Mouse (Mus musculus): Measurements from ENCODE around the gene Epha2. TPM values are rescaled to one million over a fixed set of nuclear protein-coding genes. Genes with fewer than 3 reads are reported as not detected.

Gene Epha2
- polyA plus RNA-seq, 1 experiment: 16.7 TPM

GRCm38 (mm10) chr4:141267837-141268236 lies 33.2 kb upstream of the Epha2 start:
- H3K4me3 ChIP-seq (ENCODE audit: insufficient read depth, low read length): no peak overlapping the region
- no peaks in the 10 kb centered on the region for H3K4me1 ChIP-seq (ENCODE audit: control insufficient read depth, insufficient read depth, low read length)
- H3K27ac ChIP-seq (ENCODE audit: insufficient read depth, low read length): no peak overlapping the region
- TF ChIP-seq CTCF (IDR thresholded peaks at IDR 0.05; ENCODE audit: borderline replicate concordance, insufficient read depth, low read length): peak; percentile 18; the same call in 1 of the 2 replicates
- no peak for TF ChIP-seq POLR2A (IDR thresholded peaks at IDR 0.05; ENCODE audit: low read depth, low read length)

DNA sequence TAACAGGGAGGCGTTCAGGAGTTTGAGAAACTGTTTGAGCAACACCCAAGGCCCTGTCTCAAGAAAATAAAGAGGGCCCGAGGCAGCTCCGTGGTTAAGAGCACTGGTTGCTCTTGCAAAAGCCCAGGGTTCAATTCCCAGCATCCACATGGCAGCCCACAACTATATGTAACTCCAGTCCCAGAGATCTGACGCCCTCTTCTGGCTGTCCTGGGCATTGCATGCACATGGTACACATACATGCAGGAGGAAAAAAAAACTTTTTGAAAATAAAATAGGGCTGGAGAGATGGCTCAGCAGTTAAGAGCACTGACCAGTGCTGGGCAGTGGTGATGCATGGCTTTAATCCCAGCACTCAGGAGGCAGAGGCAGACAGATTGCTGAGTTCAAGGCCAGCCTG lies 32.7 kb upstream of the Epha2 start:
- no peak overlapping the region for H3K4me3 ChIP-seq (ENCODE audit: insufficient read depth, low read length)
- no peak overlapping the region for H3K27ac ChIP-seq (ENCODE audit: insufficient read depth, low read length)
- no peaks in the 10 kb centered on the region for H3K4me1 ChIP-seq (ENCODE audit: control insufficient read depth, insufficient read depth, low read length)
- TF ChIP-seq CTCF (IDR thresholded peaks at IDR 0.05; ENCODE audit: borderline replicate concordance, insufficient read depth, low read length): no peak
- TF ChIP-seq POLR2A (IDR thresholded peaks at IDR 0.05; ENCODE audit: low read depth, low read length): no peak

GRCm38 (mm10) chr4:141269080-141269479 lies 32.0 kb upstream of the Epha2 start:
- H3K27ac ChIP-seq (ENCODE audit: insufficient read depth, low read length): no peak overlapping the region
- TF ChIP-seq POLR2A (IDR thresholded peaks at IDR 0.05; ENCODE audit: low read depth, low read length) (no peak), CTCF (IDR thresholded peaks at IDR 0.05; ENCODE audit: borderline replicate concordance, insufficient read depth, low read length) (no peak)
- no peak overlapping the region for H3K4me3 ChIP-seq (ENCODE audit: insufficient read depth, low read length)
- H3K4me1 ChIP-seq (ENCODE audit: control insufficient read depth, insufficient read depth, low read length): peaks cover 6% of the 10 kb centered on the region; the same call in 1 of the 2 replicates

- H3K27ac ChIP-seq (ENCODE audit: insufficient read depth, low read length): no peak overlapping the region
- TF ChIP-seq CTCF (IDR thresholded peaks at IDR 0.05; ENCODE audit: borderline replicate concordance, insufficient read depth, low read length): no peak
- TF ChIP-seq POLR2A (IDR thresholded peaks at IDR 0.05; ENCODE audit: low read depth, low read length): no peak
- H3K4me1 ChIP-seq (ENCODE audit: control insufficient read depth, insufficient read depth, low read length): peaks cover 17% of the 10 kb centered on the region; the same call in 1 of the 2 replicates
- no peak overlapping the region for H3K4me3 ChIP-seq (ENCODE audit: insufficient read depth, low read length)
Observed at GRCm38 (mm10) chr4:141270201-141270940, 30.7 kb upstream of the Epha2 start.

DNA sequence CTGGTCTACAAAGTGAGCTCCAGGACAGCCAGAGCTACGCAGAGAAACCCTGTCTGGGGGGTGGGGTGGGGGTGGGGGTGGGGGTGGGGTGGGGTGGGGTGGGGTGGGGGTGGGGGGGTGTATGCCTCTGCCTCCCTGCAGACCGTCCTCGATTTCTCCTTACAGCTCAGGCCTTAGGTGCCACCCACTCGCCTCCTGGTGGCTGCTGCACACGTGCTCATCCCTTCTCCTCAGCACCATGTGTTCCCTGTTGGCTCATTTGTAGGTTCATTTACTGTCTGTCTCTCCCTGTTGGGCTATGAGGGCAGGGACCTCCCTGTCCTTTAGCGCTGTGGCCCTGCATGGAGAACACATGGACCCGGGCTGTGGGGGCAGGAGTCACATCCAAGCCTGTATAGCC lies 29.8 kb upstream of the Epha2 start:
- H3K27ac ChIP-seq (ENCODE audit: insufficient read depth, low read length): no peak overlapping the region
- H3K4me1 ChIP-seq (ENCODE audit: control insufficient read depth, insufficient read depth, low read length): peaks cover 17% of the 10 kb centered on the region; the same call in 1 of the 2 replicates
- no peak overlapping the region for H3K4me3 ChIP-seq (ENCODE audit: insufficient read depth, low read length)
- peak; percentile 41; the same call in 1 of the 2 replicates for TF ChIP-seq CTCF (IDR thresholded peaks at IDR 0.05; ENCODE audit: borderline replicate concordance, insufficient read depth, low read length)
- no peak for TF ChIP-seq POLR2A (IDR thresholded peaks at IDR 0.05; ENCODE audit: low read depth, low read length)

DNA sequence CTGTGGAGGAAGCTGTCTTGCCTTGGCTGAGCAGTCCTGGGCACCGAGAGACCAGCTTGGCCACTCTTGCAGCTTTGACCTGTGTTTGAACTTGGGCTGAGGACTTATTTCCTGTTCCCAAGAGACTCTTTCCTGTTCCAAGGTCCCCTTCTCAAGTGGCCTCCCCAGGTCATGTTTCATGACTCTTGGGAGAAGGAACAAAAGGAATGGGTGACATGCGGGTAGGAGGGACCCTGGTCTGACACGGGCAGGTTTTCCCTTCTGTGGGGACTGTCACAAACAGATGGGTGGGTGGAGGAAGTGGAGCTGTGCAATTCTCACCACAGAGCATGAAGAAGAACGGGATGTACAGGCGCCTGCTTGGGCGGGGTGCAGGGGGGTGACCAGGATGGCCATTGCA lies 29.3 kb upstream of the Epha2 start:
- TF ChIP-seq CTCF (IDR thresholded peaks at IDR 0.05; ENCODE audit: borderline replicate concordance, insufficient read depth, low read length) (no peak), POLR2A (IDR thresholded peaks at IDR 0.05; ENCODE audit: low read depth, low read length) (no peak)
- H3K4me1 ChIP-seq (ENCODE audit: control insufficient read depth, insufficient read depth, low read length): peaks cover 17% of the 10 kb centered on the region; the same call in 1 of the 2 replicates
- no peak overlapping the region for H3K27ac ChIP-seq (ENCODE audit: insufficient read depth, low read length)
- H3K4me3 ChIP-seq (ENCODE audit: insufficient read depth, low read length): no peak overlapping the region

DNA sequence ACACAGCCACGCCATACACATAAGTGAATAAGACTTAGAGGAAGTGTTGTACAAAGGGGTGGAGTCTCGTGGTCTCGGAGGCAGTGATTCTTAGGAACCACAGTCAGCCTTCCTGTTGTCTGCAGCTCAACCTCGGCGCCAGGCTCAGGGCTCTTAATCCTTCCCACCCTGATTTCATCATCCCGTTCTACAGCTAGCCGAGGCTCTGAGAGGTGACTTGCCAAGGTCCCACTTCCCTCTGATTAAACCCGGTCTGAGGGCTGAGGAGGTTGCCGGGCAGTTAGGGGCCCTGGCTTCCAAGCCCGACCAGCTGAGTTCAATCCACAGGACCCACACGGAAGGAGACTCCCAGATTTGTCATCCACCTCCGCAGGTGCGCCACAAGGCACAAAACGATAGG lies 28.2 kb upstream of the Epha2 start:
- TF ChIP-seq CTCF (IDR thresholded peaks at IDR 0.05; ENCODE audit: borderline replicate concordance, insufficient read depth, low read length): no peak
- peak; percentile 52 for TF ChIP-seq POLR2A (IDR thresholded peaks at IDR 0.05; ENCODE audit: low read depth, low read length)
- peak overlapping the region; percentile 88 for H3K27ac ChIP-seq (ENCODE audit: insufficient read depth, low read length)
- peaks cover 26% of the 10 kb centered on the region for H3K4me1 ChIP-seq (ENCODE audit: control insufficient read depth, insufficient read depth, low read length)
- 0 out of 2 replicates have a peak overlapping the region, but pooled peaks have one; percentile 5 for H3K4me3 ChIP-seq (ENCODE audit: insufficient read depth, low read length)

- Histone ChIP-seq H3K27ac (ENCODE audit: insufficient read depth, low read length) (peak overlapping the region; percentile 88), H3K4me1 (ENCODE audit: control insufficient read depth, insufficient read depth, low read length) (peaks cover 28% of the 10 kb centered on the region), H3K4me3 (ENCODE audit: insufficient read depth, low read length) (0 out of 2 replicates have a peak overlapping the region, but pooled peaks have one; percentile 5)
- peak; percentile 92 for TF ChIP-seq CTCF (IDR thresholded peaks at IDR 0.05; ENCODE audit: borderline replicate concordance, insufficient read depth, low read length)
- TF ChIP-seq POLR2A (IDR thresholded peaks at IDR 0.05; ENCODE audit: low read depth, low read length): peak; percentile 68
Observed at GRCm38 (mm10) chr4:141273296-141273695, 27.7 kb upstream of the Epha2 start.

GRCm38 (mm10) chr4:141274485-141275341 lies 26.3 kb upstream of the Epha2 start:
- Histone ChIP-seq H3K4me1 (ENCODE audit: control insufficient read depth, insufficient read depth, low read length) (peaks cover 34% of the 10 kb centered on the region), H3K4me3 (ENCODE audit: insufficient read depth, low read length) (no peak overlapping the region), H3K27ac (ENCODE audit: insufficient read depth, low read length) (peak overlapping the region; percentile 57)
- TF ChIP-seq POLR2A (IDR thresholded peaks at IDR 0.05; ENCODE audit: low read depth, low read length) (peak; percentile 31; the same call in 1 of the 2 replicates), CTCF (IDR thresholded peaks at IDR 0.05; ENCODE audit: borderline replicate concordance, insufficient read depth, low read length) (no peak)

Data from embryonic fibroblast, embryonic 13.5 days (primary cell).